In the genomic region with DNA sequence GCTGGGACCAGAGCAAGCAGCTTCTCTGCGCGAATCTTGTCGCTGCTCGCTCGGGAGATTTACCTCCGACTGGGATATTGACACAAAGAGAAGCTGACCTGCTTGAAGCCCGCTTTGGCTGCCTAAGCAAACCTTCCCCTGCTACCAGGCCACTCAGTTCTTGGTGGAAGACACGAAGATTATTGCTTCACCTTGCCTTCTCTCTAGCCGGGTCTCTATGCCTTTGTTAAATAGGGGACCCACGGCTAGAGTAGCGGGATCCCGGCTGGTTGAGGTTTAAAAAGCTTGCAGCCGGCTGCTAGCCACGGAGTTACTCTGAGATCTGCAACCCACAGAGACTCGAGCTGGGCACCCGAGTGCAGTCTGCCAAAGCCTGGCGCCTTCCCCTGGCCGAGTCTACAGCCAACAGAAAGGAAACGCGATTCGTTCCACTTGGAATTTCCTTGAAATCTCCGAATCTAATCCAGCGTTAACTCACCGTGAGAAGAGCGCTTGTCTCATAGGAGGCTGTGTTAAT, we compare ENCODE assay signal across 9 mouse cellular contexts. TPM values are rescaled to one million over a fixed set of nuclear protein-coding genes. Genes with fewer than 3 reads are reported as not detected.
A peak's percentile ranks its signal among the peaks of the same experiment; 100 is the strongest.
DNase-seq lines count a peak whose midpoint lies in the region; ATAC-seq lines count a peak whose summit lies in the region.
"Had no signal": no experiment of that assay in that cellular context is flagged by ENCODE, and none has a peak within 500 bp of the region (broad histone marks: within the 10 kb centered on the region; RNA-seq: fewer than 3 reads in every experiment).

No protein-coding gene starts in this region.

- no peak for ATAC-seq in hindbrain, embryonic 13.5 days (ENCODE audit: low FRiP score)
- no peak for ATAC-seq in neural tube, embryonic 12.5 days (ENCODE audit: low FRiP score, low read depth)

- H3K4me3 ChIP-seq in hindbrain, embryonic 13.5 days: peak overlapping the region; percentile 46
- peak overlapping the region; percentile 48 for H3K4me3 ChIP-seq in neural tube, embryonic 12.5 days

- peaks cover 96% of the 10 kb centered on the region for H3K27me3 ChIP-seq in hindbrain, embryonic 13.5 days
- peaks cover 86% of the 10 kb centered on the region for H3K27me3 ChIP-seq in neural tube, embryonic 12.5 days (replicated peaks)

- no peaks in the 10 kb centered on the region for H3K36me3 ChIP-seq in hindbrain, embryonic 13.5 days
- H3K36me3 ChIP-seq in neural tube, embryonic 12.5 days: no peaks in the 10 kb centered on the region

- H3K27ac ChIP-seq in hindbrain, embryonic 13.5 days: 0 out of 2 replicates have a peak overlapping the region, but pooled peaks have one; percentile 15
- H3K27ac ChIP-seq in neural tube, embryonic 12.5 days: no peak overlapping the region

- peak overlapping the region; percentile 70 for H3K9ac ChIP-seq in hindbrain, embryonic 13.5 days
- 0 out of 2 replicates have a peak overlapping the region, but pooled peaks have one; percentile 35 for H3K9ac ChIP-seq in neural tube, embryonic 12.5 days

- WGBS in hindbrain, embryonic 13.5 days: under 1% methylated on average over 25 of the region's 25 CpGs
- WGBS in neural tube, embryonic 12.5 days: 1% methylated on average over 25 of the region's 25 CpGs

- DNase-seq in left cerebral cortex, postnatal 4 days: peak; percentile 64
- DNase-seq in left cerebral cortex, postnatal 10 days (ENCODE audit: extremely low spot score in 1 of 2, low spot score in 2 of 2): no peak
- peak; percentile 76 to 81 for DNase-seq in cerebellum, postnatal 10 days
- no peak for DNase-seq in lung, adult 18-20 months
- DNase-seq in adrenal gland, postnatal 4 days (ENCODE audit: low spot score in 2 of 2): no peak
- DNase-seq in thymus, postnatal 25 days: no peak

- peaks cover 40% of the 10 kb centered on the region for H3K4me1 ChIP-seq in hindbrain, embryonic 13.5 days (replicated peaks)
- peaks cover 30% of the 10 kb centered on the region for H3K4me1 ChIP-seq in neural tube, embryonic 12.5 days

- H3K4me2 ChIP-seq in hindbrain, embryonic 13.5 days: peak overlapping the region; percentile 67
- peak overlapping the region; percentile 76 for H3K4me2 ChIP-seq in neural tube, embryonic 12.5 days (replicated peaks)

- H3K9me3 ChIP-seq in hindbrain, embryonic 13.5 days: no peaks in the 10 kb centered on the region
- no peaks in the 10 kb centered on the region for H3K9me3 ChIP-seq in neural tube, embryonic 12.5 days

- intact Hi-C loops in left cerebral cortex, postnatal 4 days (cut with DNase I): no loop called here
- intact Hi-C loops in left cerebral cortex, postnatal 10 days (cut with DNase I): no loop called here

RNA-seq across cellular contexts. Expression of a gene that starts 8.2 kb away (rescaled TPM):
- total RNA-seq in left cerebral cortex, postnatal 4 days (2021): 1 to 10 TPM; 1.0 to 1.8 TPM
- under 1 TPM; 0.17 to 0.18 TPM for total RNA-seq in left cerebral cortex, postnatal 10 days (2021)
- polyA plus RNA-seq in hindbrain, embryonic 13.5 days (2015; fragmentation: Nextera tagmentation; extraction: Ambion mirVana): 2.8 and 6.1 TPM in 2 replicates
- polyA plus RNA-seq in neural tube, embryonic 12.5 days (2016; fragmentation: Nextera tagmentation; extraction: Ambion mirVana): 2.4 and 3.3 TPM in 2 replicates
- total RNA-seq in adrenal gland, postnatal 4 days (2021): 1 to 10 TPM in 1 of 2 experiments, under 1 TPM in 1; 0.59 to 1.0 TPM
- polyA plus RNA-seq: stomach, embryonic 14.5 days had no signal

RNA-seq across cellular contexts. Expression of a gene that starts 53.6 kb away (rescaled TPM):
- 10 to 100 TPM; 68.9 to 70.7 TPM for total RNA-seq in left cerebral cortex, postnatal 4 days (2021)
- 10 to 100 TPM; 53.8 to 62.6 TPM for total RNA-seq in left cerebral cortex, postnatal 10 days (2021)
- polyA plus RNA-seq in hindbrain, embryonic 13.5 days (2015; fragmentation: Nextera tagmentation; extraction: Ambion mirVana): 40.3 and 43.7 TPM in 2 replicates
- polyA plus RNA-seq in neural tube, embryonic 12.5 days (2016; fragmentation: Nextera tagmentation; extraction: Ambion mirVana): 28.2 and 34.9 TPM in 2 replicates
- total RNA-seq in adrenal gland, postnatal 4 days (2021): 10 to 100 TPM; 49.1 to 53.2 TPM

Comparison
In these comparisons a context has a peak if more than half of its experiments do, and no peak if none do; other contexts are left out.
1. DNase-seq: peak in left cerebral cortex, postnatal 4 days (single experiment) and cerebellum, postnatal 10 days (2 of 2); none in left cerebral cortex, postnatal 10 days (0 of 2), lung, adult 18-20 months (0 of 2), adrenal gland, postnatal 4 days (0 of 2) and thymus, postnatal 25 days (single experiment).